Mouse (Mus musculus) kidney, postnatal 4 days (tissue): ENCODE data around the gene Slc12a5.
A peak's percentile ranks its signal among the peaks of the same experiment; 100 is the strongest.

ENCODE experiments used
- DNase-seq, 2 experiments: peaks; one replicate each; pipeline ENCODE4 v3.0.0; 2021; ENCODE audit warnings: mixed read lengths in 2 of 2

Slc12a5 gene

GRCm38 (mm10) chr2:164947930-164948329, 12.7 kb upstream of the Slc12a5 start:
- peak in 1 of 2 experiments; percentile 35 for DNase-seq

GRCm38 (mm10) chr2:164948962-164949361, 11.6 kb upstream of the Slc12a5 start:
- no peak for DNase-seq

- peak in 1 of 2 experiments; percentile 31 for DNase-seq
Measured at GRCm38 (mm10) chr2:164950501-164950900, 10.1 kb upstream of the Slc12a5 start.

GRCm38 (mm10) chr2:164951745-164952144, 8.9 kb upstream of the Slc12a5 start:
- no peak for DNase-seq

- peak in 1 of 2 experiments; percentile 28 for DNase-seq
Measured at GRCm38 (mm10) chr2:164952448-164952847, 8.2 kb upstream of the Slc12a5 start.

- DNase-seq, result peak; percentile 90 to 91
Measured at GRCm38 (mm10) chr2:164953224-164953623, 7.4 kb upstream of the Slc12a5 start.

GRCm38 (mm10) chr2:164955725-164956124, 4.9 kb upstream of the Slc12a5 start:
- no peak for DNase-seq

- DNase-seq, result no peak
Measured at GRCm38 (mm10) chr2:164956195-164956594, 4.4 kb upstream of the Slc12a5 start.

- DNase-seq, result no peak
Measured at GRCm38 (mm10) chr2:164957548-164958315, 2.9 kb upstream of the Slc12a5 start.

- DNase-seq, result peak; percentile 83 to 85
Measured at GRCm38 (mm10) chr2:164961506-164962182, 1.0 kb downstream of the Slc12a5 start.

- no peak for DNase-seq
Measured at GRCm38 (mm10) chr2:164962183-164962580, 1.6 kb downstream of the Slc12a5 start.

GRCm38 (mm10) chr2:164964242-164964894, 3.8 kb downstream of the Slc12a5 start:
- no peak for DNase-seq

- DNase-seq, result no peak
Measured at GRCm38 (mm10) chr2:164964981-164965380, 4.4 kb downstream of the Slc12a5 start.

GRCm38 (mm10) chr2:164966381-164966780, 5.8 kb downstream of the Slc12a5 start:
- peak; percentile 72 to 77 for DNase-seq

GRCm38 (mm10) chr2:164967193-164967592, 6.6 kb downstream of the Slc12a5 start:
- no peak for DNase-seq

- DNase-seq, result no peak
Measured at GRCm38 (mm10) chr2:164967761-164968440, 7.3 kb downstream of the Slc12a5 start.

- DNase-seq, result peak; percentile 92
Measured at GRCm38 (mm10) chr2:164968451-164968851, 7.8 kb downstream of the Slc12a5 start.

GRCm38 (mm10) chr2:164969348-164969781, 8.8 kb downstream of the Slc12a5 start:
- DNase-seq, result no peak

- no peak for DNase-seq
Measured at GRCm38 (mm10) chr2:164970631-164971196, 10.1 kb downstream of the Slc12a5 start.

GRCm38 (mm10) chr2:164972646-164973045, 12.0 kb downstream of the Slc12a5 start:
- DNase-seq, result no peak

GRCm38 (mm10) chr2:164975611-164976010, 15.0 kb downstream of the Slc12a5 start:
- DNase-seq, result no peak

GRCm38 (mm10) chr2:164979749-164980148, 19.1 kb downstream of the Slc12a5 start:
- peak; percentile 90 for DNase-seq

GRCm38 (mm10) chr2:164985962-164986361, 25.4 kb downstream of the Slc12a5 start:
- DNase-seq, result no peak
